Mouse (Mus musculus) cerebral cortex, adult 2 months (tissue): ENCODE results near the gene Hmgcs1.

Experiments
- WGBS: fragments of 180-500 bp; shearing (Covaris S2); methylation state at CpG from one replicate; pipeline ENCODE4 v1.1.7; 2018; 5-methylcytosine and 5-hydroxymethylcytosine counted together

Gene Hmgcs1

GRCm38 (mm10) chr13:119690039-119690728, at the start of gene Hmgcs1:
Gene Hmgcs1 (plus strand): TSS chr13:119690379.
- under 1% methylated on average over 59 of the region's 59 CpGs for WGBS

- WGBS = 21% methylated on average over 4 of the region's 4 CpGs
These were observed 49.7 kb upstream of the Hmgcs1 start for GRCm38 (mm10) chr13:119640504-119640903.

GRCm38 (mm10) chr13:119641145-119641544, 49.0 kb upstream of the Hmgcs1 start:
- WGBS = 70% methylated on average over 7 of the region's 7 CpGs

- WGBS = 69% methylated on average over 5 of the region's 5 CpGs
These were observed 45.4 kb upstream of the Hmgcs1 start for GRCm38 (mm10) chr13:119644769-119645168.

- WGBS = 95% methylated on average over 1 of the region's 1 CpGs
These were observed 43.7 kb upstream of the Hmgcs1 start for GRCm38 (mm10) chr13:119646511-119646910.

GRCm38 (mm10) chr13:119648891-119649698, 41.1 kb upstream of the Hmgcs1 start:
- WGBS = 30% methylated on average over 15 of the region's 15 CpGs

GRCm38 (mm10) chr13:119649699-119650046, 40.5 kb upstream of the Hmgcs1 start:
- WGBS = 58% methylated on average over 1 of the region's 1 CpGs

GRCm38 (mm10) chr13:119654734-119655133, 35.4 kb upstream of the Hmgcs1 start:
- WGBS = 60% methylated on average over 2 of the region's 2 CpGs

- 67% methylated on average over 2 of the region's 2 CpGs for WGBS
These were observed 33.9 kb upstream of the Hmgcs1 start for GRCm38 (mm10) chr13:119656246-119656645.

GRCm38 (mm10) chr13:119656846-119657416, 33.2 kb upstream of the Hmgcs1 start:
- WGBS = 45% methylated on average over 6 of the region's 6 CpGs

- WGBS = 25% methylated on average over 7 of the region's 9 CpGs
These were observed 28.8 kb upstream of the Hmgcs1 start for GRCm38 (mm10) chr13:119661420-119661819.

- 85% methylated on average over 8 of the region's 8 CpGs for WGBS
These were observed 11.4 kb upstream of the Hmgcs1 start for GRCm38 (mm10) chr13:119678794-119679193.

- 87% methylated on average over 2 of the region's 2 CpGs for WGBS
These were observed 10.5 kb upstream of the Hmgcs1 start for GRCm38 (mm10) chr13:119679721-119680120.

GRCm38 (mm10) chr13:119681161-119681560, 9.0 kb upstream of the Hmgcs1 start:
- WGBS = 45% methylated on average over 3 of the region's 3 CpGs

GRCm38 (mm10) chr13:119684416-119685177, 5.6 kb upstream of the Hmgcs1 start:
- WGBS = 88% methylated on average over 11 of the region's 11 CpGs

GRCm38 (mm10) chr13:119689709-119690038, 505 bp upstream of the Hmgcs1 start:
- 2% methylated on average over 5 of the region's 5 CpGs for WGBS

- 2% methylated on average over 7 of the region's 7 CpGs for WGBS
These were observed 869 bp downstream of the Hmgcs1 start for GRCm38 (mm10) chr13:119690876-119691620.

- 23% methylated on average over 3 of the region's 3 CpGs for WGBS
These were observed 1.8 kb downstream of the Hmgcs1 start for GRCm38 (mm10) chr13:119691958-119692357.

GRCm38 (mm10) chr13:119695676-119696075, 5.5 kb downstream of the Hmgcs1 start:
- 46% methylated on average over 4 of the region's 4 CpGs for WGBS

GRCm38 (mm10) chr13:119696496-119696895, 6.3 kb downstream of the Hmgcs1 start:
- 29% methylated on average over 1 of the region's 1 CpGs for WGBS

- 90% methylated on average over 4 of the region's 4 CpGs for WGBS
These were observed 8.3 kb downstream of the Hmgcs1 start for GRCm38 (mm10) chr13:119698436-119698835.
